Mouse (Mus musculus): ENCODE results near the gene Ep300.

DNA sequence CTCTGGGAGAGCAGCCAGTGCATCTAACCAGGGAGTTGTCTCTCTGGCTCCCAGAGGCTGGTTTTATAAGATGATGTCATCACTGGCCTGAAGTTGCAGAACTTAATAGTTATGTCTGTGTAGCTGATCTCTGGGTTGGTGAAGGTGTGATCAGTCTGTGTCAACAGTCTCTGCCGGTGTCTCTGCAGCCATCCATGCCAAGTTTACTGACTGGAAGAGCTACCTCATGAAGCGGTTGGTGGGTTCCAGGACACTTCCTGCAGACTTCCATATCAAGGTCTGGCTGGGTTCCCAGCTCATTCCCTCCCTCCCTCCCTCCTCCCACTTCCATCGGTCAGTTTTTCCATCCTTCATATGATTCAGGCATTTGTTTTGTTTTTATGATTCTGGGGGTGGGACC lies 91.5 kb downstream of the Ep300 start:
- TF ChIP-seq EP300 (IDR thresholded peaks at IDR 0.05; ENCODE audit: low read depth) = no peak
- TF ChIP-seq CTCF (IDR thresholded peaks at IDR 0.05; ENCODE audit: low read depth) = no peak

Measured in liver, postnatal 0 days (tissue).